Mouse (Mus musculus) embryonic facial prominence, embryonic 15.5 days (tissue): ENCODE measurements around the gene Hoxa3. TPM values are rescaled to one million over a fixed set of nuclear protein-coding genes. Genes with fewer than 3 reads are reported as not detected.

Experiments
- ATAC-seq: fragments of 200-750 bp; cut with Nextera tagmentation; 2 replicates; pipeline ENCODE4 v1.8.0; 2017; ENCODE audit warnings: low read depth, moderate TSS enrichment; ENCODE audit not compliant: insufficient number of reproducible peaks, low FRiP score, low TSS enrichment
- H3K27ac ChIP-seq: fragments of 300-500 bp; sonication (generic); replicated peaks from 2 replicates; pipeline ENCODE4 v1.5.1; 2015; ENCODE audit warnings: mild to moderate bottlenecking, inconsistent platforms
- H3K27me3 ChIP-seq: fragments of 300-500 bp; sonication (generic); 2 replicates; pipeline ENCODE4 v1.6.1; 2015; ENCODE audit warnings: inconsistent platforms
- H3K36me3 ChIP-seq: fragments of 300-500 bp; sonication (generic); 2 replicates; pipeline ENCODE4 v1.6.1; 2015; ENCODE audit warnings: mild to moderate bottlenecking, inconsistent platforms
- H3K4me1 ChIP-seq: fragments of 300-500 bp; sonication (generic); 2 replicates; pipeline ENCODE4 v1.6.1; 2015; ENCODE audit warnings: inconsistent platforms
- H3K4me2 ChIP-seq: fragments of 300-500 bp; sonication (generic); replicated peaks from 2 replicates; pipeline ENCODE4 v1.6.1; 2015; ENCODE audit warnings: mild to moderate bottlenecking, inconsistent platforms
- H3K4me3 ChIP-seq: fragments of 300-500 bp; sonication (generic); replicated peaks from 2 replicates; pipeline ENCODE4 v1.5.1; 2015; ENCODE audit warnings: mild to moderate bottlenecking, inconsistent platforms
- H3K9ac ChIP-seq: fragments of 300-500 bp; sonication (generic); 2 replicates; pipeline ENCODE4 v1.6.1; 2015; ENCODE audit warnings: inconsistent platforms
- H3K9me3 ChIP-seq: fragments of 300-500 bp; sonication (generic); replicated peaks from 2 replicates; pipeline ENCODE4 v1.6.1; 2016; ENCODE audit warnings: inconsistent platforms
- WGBS: fragments of 180-500 bp; shearing (Covaris S2); methylation state at CpG from one replicate; pipeline ENCODE4 v1.1.7; 2015; 5-methylcytosine and 5-hydroxymethylcytosine counted together
- polyA plus RNA-seq: library from polyadenylated mRNA; unstranded; fragments of >200 nt; fragmentation: Nextera tagmentation; extraction: Ambion mirVana; gene quantifications from 2 replicates; pipeline ENCODE4 v1.2.1, GENCODE M21; 2015

The Hoxa3 gene
- polyA plus RNA-seq, 1 experiment from 2014 or later: 0.13 TPM

GRCm38 (mm10) chr6:52205638-52206621 is 7.2 kb downstream of the Hoxa3 start:
- H3K9me3 ChIP-seq: no peaks in the 10 kb centered on the region
- H3K27me3 ChIP-seq: peaks cover 98% of the 10 kb centered on the region
- no peak for ATAC-seq
- H3K4me1 ChIP-seq: peaks cover 24% of the 10 kb centered on the region
- no peak overlapping the region for H3K4me3 ChIP-seq
- no peak overlapping the region for H3K27ac ChIP-seq
- no peaks in the 10 kb centered on the region for H3K36me3 ChIP-seq
- H3K4me2 ChIP-seq: no peak overlapping the region
- WGBS: 3% methylated on average over 55 of the region's 55 CpGs
- H3K9ac ChIP-seq: no peak overlapping the region

- Histone ChIP-seq H3K27me3 (peaks cover 99% of the 10 kb centered on the region), H3K9ac (no peak overlapping the region), H3K4me3 (no peak overlapping the region), H3K4me2 (no peak overlapping the region), H3K9me3 (no peaks in the 10 kb centered on the region), H3K36me3 (no peaks in the 10 kb centered on the region), H3K4me1 (peaks cover 24% of the 10 kb centered on the region), H3K27ac (no peak overlapping the region)
- 6% methylated on average over 14 of the region's 14 CpGs for WGBS
- no peak for ATAC-seq
Observed at GRCm38 (mm10) chr6:52205221-52205620, 7.9 kb downstream of the Hoxa3 start.

GRCm38 (mm10) chr6:52204050-52204752 is 8.9 kb downstream of the Hoxa3 start, which contains the start of gene Hoxa5:
TSS of gene Hoxa5 (minus strand) at chr6:52204587.
- H3K9ac ChIP-seq: no peak within 1 kb of the TSS
- peak within 1 kb of the TSS; percentile 45 for H3K4me2 ChIP-seq
- no peak within 1 kb of the TSS for H3K27ac ChIP-seq
- ATAC-seq: no peak
- peaks cover 24% of the 10 kb centered on the region for H3K4me1 ChIP-seq
- peak within 1 kb of the TSS; percentile 32 for H3K4me3 ChIP-seq
- WGBS: under 1% methylated on average over 65 of the region's 65 CpGs
- H3K9me3 ChIP-seq: no peaks in the 10 kb centered on the region
- H3K27me3 ChIP-seq: peaks cover 99% of the 10 kb centered on the region
- no peaks in the 10 kb centered on the region for H3K36me3 ChIP-seq

GRCm38 (mm10) chr6:52203371-52204049 is 9.6 kb downstream of the Hoxa3 start:
- no peak overlapping the region for H3K9ac ChIP-seq
- H3K4me1 ChIP-seq: peaks cover 19% of the 10 kb centered on the region
- no peak for ATAC-seq
- H3K9me3 ChIP-seq: no peaks in the 10 kb centered on the region
- peak overlapping the region; percentile 45 for H3K4me2 ChIP-seq
- under 1% methylated on average over 46 of the region's 46 CpGs for WGBS
- no peak overlapping the region for H3K27ac ChIP-seq
- peaks cover 99% of the 10 kb centered on the region for H3K27me3 ChIP-seq
- H3K36me3 ChIP-seq: no peaks in the 10 kb centered on the region
- peak overlapping the region; percentile 32 for H3K4me3 ChIP-seq

- Histone ChIP-seq H3K4me1 (peaks cover 16% of the 10 kb centered on the region), H3K27ac (no peak overlapping the region), H3K9ac (no peak overlapping the region), H3K27me3 (peaks cover 99% of the 10 kb centered on the region), H3K9me3 (no peaks in the 10 kb centered on the region), H3K36me3 (no peaks in the 10 kb centered on the region), H3K4me3 (peak overlapping the region; percentile 32; the same call in 1 of the 2 replicates), H3K4me2 (peak overlapping the region; percentile 8; the same call in 1 of the 2 replicates)
- 3% methylated on average over 10 of the region's 10 CpGs for WGBS
- ATAC-seq: no peak
Observed at GRCm38 (mm10) chr6:52203121-52203370, 10.1 kb downstream of the Hoxa3 start.

GRCm38 (mm10) chr6:52202362-52203120 is 10.6 kb downstream of the Hoxa3 start:
- Histone ChIP-seq H3K4me1 (peaks cover 16% of the 10 kb centered on the region), H3K27me3 (peaks cover 100% of the 10 kb centered on the region), H3K27ac (no peak overlapping the region), H3K36me3 (no peaks in the 10 kb centered on the region), H3K9me3 (no peaks in the 10 kb centered on the region), H3K9ac (no peak overlapping the region), H3K4me2 (no peak overlapping the region), H3K4me3 (peak overlapping the region; percentile 32; the same call in 1 of the 2 replicates)
- WGBS: 5% methylated on average over 22 of the region's 22 CpGs
- ATAC-seq: no peak

- Histone ChIP-seq H3K4me3 (no peak overlapping the region), H3K4me2 (no peak overlapping the region), H3K9ac (no peak overlapping the region), H3K27ac (no peak overlapping the region), H3K4me1 (peaks cover 16% of the 10 kb centered on the region), H3K27me3 (peaks cover 100% of the 10 kb centered on the region), H3K9me3 (no peaks in the 10 kb centered on the region), H3K36me3 (no peaks in the 10 kb centered on the region)
- 25% methylated on average over 1 of the region's 1 CpGs for WGBS
- no peak for ATAC-seq
Observed at GRCm38 (mm10) chr6:52201269-52201668, 11.9 kb downstream of the Hoxa3 start.

- ATAC-seq: no peak
- Histone ChIP-seq H3K9me3 (no peaks in the 10 kb centered on the region), H3K4me1 (peaks cover 16% of the 10 kb centered on the region), H3K4me2 (no peak overlapping the region), H3K27me3 (peaks cover 100% of the 10 kb centered on the region), H3K4me3 (no peak overlapping the region), H3K36me3 (no peaks in the 10 kb centered on the region), H3K9ac (no peak overlapping the region), H3K27ac (no peak overlapping the region)
- 21% methylated on average over 10 of the region's 10 CpGs for WGBS
Observed at GRCm38 (mm10) chr6:52200751-52201250, 12.3 kb downstream of the Hoxa3 start.

GRCm38 (mm10) chr6:52200073-52200750 is 12.9 kb downstream of the Hoxa3 start:
- Histone ChIP-seq H3K9me3 (no peaks in the 10 kb centered on the region), H3K4me1 (peaks cover 16% of the 10 kb centered on the region), H3K36me3 (no peaks in the 10 kb centered on the region), H3K4me3 (no peak overlapping the region), H3K27ac (no peak overlapping the region), H3K9ac (no peak overlapping the region), H3K4me2 (no peak overlapping the region), H3K27me3 (peaks cover 100% of the 10 kb centered on the region)
- ATAC-seq: no peak
- 11% methylated on average over 30 of the region's 30 CpGs for WGBS

GRCm38 (mm10) chr6:52197271-52197670 is 15.9 kb downstream of the Hoxa3 start:
- ATAC-seq: no peak
- no peak overlapping the region for H3K4me2 ChIP-seq

More at GRCm38 (mm10) chr6:52197271-52197670, 15.9 kb downstream of the Hoxa3 start:
- peaks cover under 1% of the 10 kb centered on the region; the same call in 1 of the 2 replicates for H3K4me1 ChIP-seq
- no peaks in the 10 kb centered on the region for H3K9me3 ChIP-seq
- 2% methylated on average over 10 of the region's 10 CpGs for WGBS
- H3K27ac ChIP-seq: no peak overlapping the region
- peaks cover 100% of the 10 kb centered on the region for H3K27me3 ChIP-seq
- no peaks in the 10 kb centered on the region for H3K36me3 ChIP-seq
- H3K9ac ChIP-seq: no peak overlapping the region
- H3K4me3 ChIP-seq: no peak overlapping the region
